Mouse (Mus musculus) layer of hippocampus, adult 8-10 months (tissue): ENCODE measurements at regions not wholly inside any gene's neighbourhood (a gene's known extent, or its start where the extent isn't known, plus 50 kb on each side); places are given as distances from the start of the nearest gene placed in this dataset.

Experiments used
- DNase-seq, 2 experiments: peaks; one replicate each; pipeline ENCODE4 v3.0.0; 2022; ENCODE audit warnings: low spot score in 2 of 2

GRCm38 (mm10) chr13:5769283-5770260 lies 91.7 kb upstream of the Klf6 start:
- DNase-seq: no peak

- no peak for DNase-seq
Measured at GRCm38 (mm10) chr13:5773811-5774210, 87.5 kb upstream of the Klf6 start.

GRCm38 (mm10) chr13:5778443-5779171 lies 82.7 kb upstream of the Klf6 start:
- no peak for DNase-seq

GRCm38 (mm10) chr13:5779410-5779809 lies 81.9 kb upstream of the Klf6 start:
- DNase-seq: no peak

GRCm38 (mm10) chr13:5782540-5782939 lies 78.7 kb upstream of the Klf6 start:
- DNase-seq: no peak

- no peak for DNase-seq
Measured at GRCm38 (mm10) chr13:5787114-5787513, 74.2 kb upstream of the Klf6 start.

GRCm38 (mm10) chr13:5789302-5789701 lies 72.0 kb upstream of the Klf6 start:
- DNase-seq: no peak

GRCm38 (mm10) chr13:5802079-5802478 lies 59.2 kb upstream of the Klf6 start:
- no peak for DNase-seq

- DNase-seq: no peak
Measured at GRCm38 (mm10) chr13:5802826-5803225, 58.5 kb upstream of the Klf6 start.

GRCm38 (mm10) chr13:5803540-5804380 lies 57.5 kb upstream of the Klf6 start:
- no peak for DNase-seq

GRCm38 (mm10) chr13:5804381-5804941 lies 56.8 kb upstream of the Klf6 start:
- DNase-seq: no peak

- DNase-seq: no peak
Measured at GRCm38 (mm10) chr13:5808380-5808779, 52.9 kb upstream of the Klf6 start.
